Mouse (Mus musculus) thymus, adult 18-20 months (tissue): ENCODE data around the gene Cfap97.

Source experiments
- DNase-seq, 2 experiments: peaks; one replicate each; pipeline ENCODE4 v3.0.0; 2022; ENCODE audit warnings: mixed read lengths in 2 of 2

Gene Cfap97

GRCm38 (mm10) chr8:46232798-46233197, 81.2 kb downstream of the Cfap97 start:
- DNase-seq: no peak

GRCm38 (mm10) chr8:46234736-46235135, 83.2 kb downstream of the Cfap97 start:
- DNase-seq: no peak

GRCm38 (mm10) chr8:46236441-46237223, 85.1 kb downstream of the Cfap97 start:
- no peak for DNase-seq

- peak; percentile 5 to 12 for DNase-seq
Observed at GRCm38 (mm10) chr8:46241568-46242374, 90.2 kb downstream of the Cfap97 start.

- no peak for DNase-seq
Observed at GRCm38 (mm10) chr8:46242946-46243345, 91.4 kb downstream of the Cfap97 start.
